Mouse (Mus musculus) liver, adult 2 months (tissue): Measurements from ENCODE around the gene Tln2. TPM values are rescaled to one million over a fixed set of nuclear protein-coding genes. Genes with fewer than 3 reads are reported as not detected.

Experiments used
- DNase-seq: peaks from one replicate; pipeline ENCODE4 v3.0.0-alpha.2; 2011; ENCODE audit warnings: low read depth, low spot score; ENCODE audit errors: extremely low read depth
- H3K27ac ChIP-seq: fragments of 200-500 bp; replicated peaks from 2 replicates; pipeline ENCODE4 v1.5.1; 2012; ENCODE audit warnings: low read depth, mild to moderate bottlenecking, control low read depth, inconsistent platforms, low read length; ENCODE audit not compliant: insufficient read depth
- H3K27me3 ChIP-seq: fragments of 200-500 bp; 2 replicates; pipeline ENCODE4 v1.6.1; 2012; ENCODE audit warnings: mild to moderate bottlenecking, moderate library complexity, low read length, inconsistent platforms; ENCODE audit not compliant: control insufficient read depth, insufficient read depth
- H3K36me3 ChIP-seq: fragments of 200-500 bp; 2 replicates; pipeline ENCODE4 v1.6.1; 2012; ENCODE audit warnings: low read length, inconsistent platforms; ENCODE audit not compliant: control insufficient read depth, insufficient read depth
- H3K4me1 ChIP-seq: fragments of 200-500 bp; 2 replicates; pipeline ENCODE4 v1.6.1; 2011; ENCODE audit warnings: low read length; ENCODE audit not compliant: control insufficient read depth, insufficient read depth
- H3K4me3 ChIP-seq: fragments of 200-500 bp; 2 replicates; pipeline ENCODE4 v1.5.1; 2011; ENCODE audit warnings: low read depth, mild to moderate bottlenecking, control low read depth, low read length, moderate library complexity; ENCODE audit not compliant: insufficient read depth
- H3K79me2 ChIP-seq: fragments of 200-500 bp; 2 replicates; pipeline ENCODE4 v1.6.1; 2012; ENCODE audit warnings: inconsistent platforms, mild to moderate bottlenecking, low read length, moderate library complexity; ENCODE audit not compliant: control insufficient read depth, insufficient read depth
- H3K9ac ChIP-seq: fragments of 200-500 bp; 2 replicates; pipeline ENCODE4 v1.6.1; 2012; ENCODE audit warnings: low read depth, mild to moderate bottlenecking, control low read depth, inconsistent platforms, low read length
- CTCF ChIP-seq: fragments of 200-500 bp; IDR thresholded peaks from 2 replicates; pipeline ENCODE4 v1.5.1; 2011; ENCODE audit warnings: low read depth, low read length, control low read depth
- POLR2A ChIP-seq: fragments of 200-500 bp; IDR thresholded peaks from 2 replicates; pipeline ENCODE4 v1.6.1; 2011; ENCODE audit warnings: low read length, control low read depth; ENCODE audit not compliant: insufficient read depth; ENCODE audit errors: extremely low read depth
- WGBS: fragments of 180-500 bp; shearing (Covaris S2); methylation state at CpG from one replicate; pipeline ENCODE4 v1.1.7; 2018; 5-methylcytosine and 5-hydroxymethylcytosine counted together
- polyA plus RNA-seq: library from polyadenylated mRNA; depleted of rRNA; stranded (reverse); fragments of >200 nt; gene quantifications from 2 replicates; pipeline ENCODE4 v1.2.3, GENCODE M21; 2012
- total RNA-seq: library from RNA; depleted of rRNA; stranded (reverse); fragments of >200 nt; gene quantifications from 2 replicates; pipeline ENCODE4 v1.2.3, GENCODE M21; 2014

Gene Tln2
- total and polyA plus RNA-seq, 2 experiments, result 1.9 to 4.6 TPM

GRCm38 (mm10) chr9:67303038-67303437 lies 256.5 kb downstream of the Tln2 start:
- Histone ChIP-seq H3K4me1 (no peaks in the 10 kb centered on the region), H3K27me3 (no peaks in the 10 kb centered on the region), H3K4me3 (no peak overlapping the region), H3K79me2 (no peaks in the 10 kb centered on the region), H3K27ac (no peak overlapping the region), H3K9ac (no peak overlapping the region), H3K36me3 (no peaks in the 10 kb centered on the region; the same call in 1 of the 2 replicates)
- TF ChIP-seq POLR2A, result no peak
- no peak for TF ChIP-seq CTCF
- DNase-seq, result no peak

DNA sequence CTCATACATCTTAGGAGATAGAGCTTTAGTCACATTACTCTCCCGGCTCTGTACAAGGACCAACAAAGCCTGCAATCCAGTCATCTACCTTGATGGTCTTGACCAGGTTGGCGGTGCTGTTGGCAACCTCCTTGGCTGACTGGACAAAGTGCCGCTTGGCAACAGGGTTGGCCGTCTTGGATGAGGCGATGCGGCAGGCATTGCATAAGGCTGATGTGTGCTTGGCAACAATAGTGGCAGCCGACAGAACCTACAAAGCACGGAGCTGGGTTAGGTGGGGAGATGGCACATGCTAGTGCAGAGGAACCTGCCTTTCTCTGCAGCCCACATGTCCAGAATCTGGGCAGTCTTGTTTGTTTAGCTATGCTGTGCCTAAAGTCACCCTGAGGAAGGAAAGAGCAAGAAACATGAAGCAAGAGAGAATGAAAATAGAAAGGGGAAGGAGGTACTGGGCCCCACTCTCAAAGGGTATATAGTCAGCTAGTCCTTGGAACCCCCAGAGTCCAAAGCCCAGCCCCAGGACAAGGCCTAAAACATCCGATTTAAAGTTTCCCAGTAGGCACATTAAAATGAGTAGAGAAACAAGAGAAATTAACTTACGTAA lies 257.0 kb downstream of the Tln2 start:
- peak; percentile 10 for DNase-seq
- H3K4me1 ChIP-seq, result no peaks in the 10 kb centered on the region

DNA sequence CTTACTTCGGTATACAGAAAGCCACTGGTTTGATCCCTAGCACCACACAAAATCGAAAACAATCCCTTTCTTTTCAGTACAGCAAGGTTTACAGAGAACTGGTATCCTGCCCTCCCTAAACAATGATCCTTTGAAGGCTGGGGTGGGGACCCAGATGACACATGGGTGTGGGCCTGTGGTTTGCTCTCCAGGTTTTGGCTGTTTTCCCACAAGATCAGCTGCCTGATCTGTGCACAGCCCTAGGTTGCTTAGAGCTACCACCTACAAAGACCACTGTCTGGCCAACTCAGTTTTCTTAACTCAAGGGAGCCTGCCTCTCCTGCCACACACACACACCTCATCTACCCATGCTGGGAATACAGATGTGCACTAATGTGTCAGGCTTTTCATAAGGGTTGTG lies 257.9 kb downstream of the Tln2 start:
- Histone ChIP-seq H3K27me3 (no peaks in the 10 kb centered on the region), H3K36me3 (no peaks in the 10 kb centered on the region; the same call in 1 of the 2 replicates), H3K27ac (no peak overlapping the region), H3K9ac (no peak overlapping the region), H3K4me1 (no peaks in the 10 kb centered on the region), H3K4me3 (no peak overlapping the region), H3K79me2 (no peaks in the 10 kb centered on the region)
- TF ChIP-seq CTCF (no peak), POLR2A (no peak)
- WGBS, result 88% methylated on average over 2 of the region's 2 CpGs
- DNase-seq, result no peak

More for the DNA sequence above, 257.0 kb downstream of the Tln2 start:
- no peak overlapping the region for H3K9ac ChIP-seq
- WGBS, result 81% methylated on average over 10 of the region's 10 CpGs
- no peaks in the 10 kb centered on the region; the same call in 1 of the 2 replicates for H3K36me3 ChIP-seq
- H3K79me2 ChIP-seq, result no peaks in the 10 kb centered on the region
- H3K27ac ChIP-seq, result no peak overlapping the region
- H3K4me3 ChIP-seq, result no peak overlapping the region
- H3K27me3 ChIP-seq, result no peaks in the 10 kb centered on the region
- TF ChIP-seq POLR2A (no peak), CTCF (no peak)

DNA sequence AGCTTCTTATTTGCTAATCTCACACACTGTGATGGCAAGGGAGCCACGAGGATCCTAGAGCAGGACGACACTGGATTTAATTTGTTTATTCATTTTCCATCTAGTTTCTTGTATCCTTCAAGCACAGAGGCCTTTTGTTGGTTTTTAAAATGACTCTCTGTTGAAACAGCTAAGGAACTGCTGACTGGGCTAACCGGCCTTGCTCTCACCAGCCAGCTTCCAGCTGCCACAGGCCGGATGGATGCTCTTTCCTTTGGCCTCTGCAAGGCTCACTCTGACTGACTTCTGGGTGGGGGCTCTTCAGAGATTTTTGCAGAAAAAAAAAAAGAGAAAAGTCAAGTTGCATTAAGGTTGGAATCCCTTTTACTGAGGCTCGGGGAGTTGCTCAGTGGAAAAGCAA lies 258.7 kb downstream of the Tln2 start:
- TF ChIP-seq CTCF (no peak), POLR2A (no peak)
- H3K27ac ChIP-seq, result no peak overlapping the region
- no peaks in the 10 kb centered on the region for H3K79me2 ChIP-seq
- H3K36me3 ChIP-seq, result 0 out of 2 replicates have a peak, but pooled peaks cover under 1% of the 10 kb centered on the region
- no peak overlapping the region for H3K4me3 ChIP-seq
- H3K27me3 ChIP-seq, result no peaks in the 10 kb centered on the region
- no peak overlapping the region for H3K9ac ChIP-seq
- H3K4me1 ChIP-seq, result no peaks in the 10 kb centered on the region
- WGBS, result 88% methylated on average over 5 of the region's 5 CpGs
- DNase-seq, result no peak

DNA sequence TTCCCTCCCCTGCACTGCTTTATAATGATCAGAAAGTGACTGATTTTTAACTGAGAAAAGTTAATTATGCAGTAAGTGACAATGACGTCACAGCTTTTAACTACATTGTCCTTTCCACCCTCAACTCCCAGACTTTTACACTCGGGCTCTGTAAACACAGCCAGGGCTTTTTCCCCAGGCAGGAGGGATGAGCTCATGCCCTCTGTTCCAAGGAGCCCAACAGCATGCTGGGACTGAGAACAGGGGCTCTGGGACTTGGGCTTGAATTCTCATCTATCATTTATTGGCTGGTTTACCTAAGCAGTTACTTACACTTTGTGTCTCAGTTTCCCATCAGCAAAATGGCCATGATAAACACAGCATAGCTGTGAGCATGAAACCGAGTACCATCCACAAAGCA lies 259.2 kb downstream of the Tln2 start:
- H3K27ac ChIP-seq, result no peak overlapping the region
- no peak for DNase-seq
- no peak overlapping the region for H3K9ac ChIP-seq
- no peak overlapping the region for H3K4me3 ChIP-seq
- 0 out of 2 replicates have a peak, but pooled peaks cover 1% of the 10 kb centered on the region for H3K36me3 ChIP-seq
- no peaks in the 10 kb centered on the region for H3K4me1 ChIP-seq
- TF ChIP-seq CTCF (no peak), POLR2A (no peak)
- 68% methylated on average over 3 of the region's 3 CpGs for WGBS
- no peaks in the 10 kb centered on the region for H3K79me2 ChIP-seq
- H3K27me3 ChIP-seq, result no peaks in the 10 kb centered on the region

DNA sequence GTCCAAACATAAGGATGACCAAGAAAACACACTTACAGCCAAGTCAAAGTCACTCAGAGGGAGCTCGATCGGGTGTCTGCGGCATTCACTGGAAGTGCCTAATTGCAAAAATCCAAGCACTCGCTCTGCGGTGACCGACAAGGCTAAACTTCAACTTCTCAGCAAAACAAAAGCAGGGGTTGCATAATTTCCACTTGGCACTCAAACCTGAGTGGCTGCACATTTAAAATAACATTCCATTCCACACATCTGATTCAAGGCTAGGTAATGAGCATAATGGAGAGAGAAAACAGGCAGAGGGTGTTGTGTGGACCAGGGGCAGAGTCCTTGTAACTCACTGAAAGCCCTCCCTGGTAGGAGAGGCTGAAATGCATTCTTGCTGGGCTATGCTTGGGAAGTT lies 260.3 kb downstream of the Tln2 start:
- Histone ChIP-seq H3K79me2 (no peaks in the 10 kb centered on the region), H3K27ac (no peak overlapping the region), H3K9ac (no peak overlapping the region), H3K27me3 (no peaks in the 10 kb centered on the region), H3K4me1 (no peaks in the 10 kb centered on the region), H3K36me3 (0 out of 2 replicates have a peak, but pooled peaks cover 1% of the 10 kb centered on the region), H3K4me3 (no peak overlapping the region)
- peak; percentile 55 for DNase-seq
- TF ChIP-seq POLR2A (no peak), CTCF (no peak)
- WGBS, result 23% methylated on average over 6 of the region's 6 CpGs
